Mouse (Mus musculus): ENCODE measurements around the gene Gse1. TPM values are rescaled to one million over a fixed set of nuclear protein-coding genes. Genes with fewer than 3 reads are reported as not detected.

Gene Gse1
- polyA plus RNA-seq, 1 experiment from 2014 or later: 8.7 TPM

DNA sequence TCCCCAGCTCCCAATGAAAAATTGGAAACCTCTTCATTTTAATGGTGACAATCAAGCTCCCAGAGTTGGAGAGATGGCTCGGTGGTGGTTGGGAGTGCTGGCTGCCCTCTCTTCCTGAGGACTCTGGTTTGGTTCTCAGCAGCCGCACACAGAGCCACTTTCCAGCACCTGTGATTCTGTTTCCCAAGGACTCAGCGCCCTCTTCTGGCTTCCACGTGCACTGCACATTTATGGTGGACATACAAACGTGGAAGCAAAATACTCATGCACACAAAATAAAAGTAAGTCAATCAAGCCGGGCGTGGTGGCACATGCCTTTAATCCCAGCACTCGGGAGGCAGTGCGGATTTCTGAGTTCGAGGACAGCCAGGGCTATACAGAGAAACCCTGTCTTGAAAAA lies 16.3 kb downstream of the Gse1 start:
- ATAC-seq (ENCODE audit: insufficient read depth): no peak
- H3K27ac ChIP-seq (replicated peaks): no peak overlapping the region
- H3K4me1 ChIP-seq (replicated peaks): peaks cover 6% of the 10 kb centered on the region
- H3K9ac ChIP-seq: no peak overlapping the region
- no peaks in the 10 kb centered on the region for H3K9me3 ChIP-seq (replicated peaks)
- no peaks in the 10 kb centered on the region for H3K27me3 ChIP-seq
- no peaks in the 10 kb centered on the region for H3K36me3 ChIP-seq (replicated peaks)
- no peak overlapping the region for H3K4me2 ChIP-seq
- H3K4me3 ChIP-seq (replicated peaks): no peak overlapping the region
- 77% methylated on average over 10 of the region's 10 CpGs for WGBS (ENCODE audit: insufficient replicate concordance)

DNA sequence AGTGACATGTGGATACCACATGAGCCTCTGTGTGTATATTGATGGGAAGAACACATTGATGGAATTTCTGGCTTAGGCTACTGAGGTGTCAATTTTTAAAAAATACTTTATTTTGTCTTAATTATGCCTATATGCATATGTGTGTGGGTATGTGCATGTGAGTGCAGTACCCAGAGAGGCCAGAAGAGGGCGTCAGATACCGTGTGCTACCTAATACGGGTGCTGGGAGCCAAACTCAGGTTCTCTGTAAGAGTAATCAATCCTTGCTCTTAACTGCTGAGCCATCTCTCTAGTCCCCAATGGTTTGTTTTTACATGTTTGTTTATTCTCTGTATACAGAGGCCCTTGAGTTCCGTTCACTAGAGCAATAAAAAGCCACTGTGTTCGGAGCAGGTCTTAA lies 19.4 kb downstream of the Gse1 start:
- ATAC-seq (ENCODE audit: insufficient read depth): no peak
- 72% methylated on average over 5 of the region's 5 CpGs for WGBS (ENCODE audit: insufficient replicate concordance)

DNA sequence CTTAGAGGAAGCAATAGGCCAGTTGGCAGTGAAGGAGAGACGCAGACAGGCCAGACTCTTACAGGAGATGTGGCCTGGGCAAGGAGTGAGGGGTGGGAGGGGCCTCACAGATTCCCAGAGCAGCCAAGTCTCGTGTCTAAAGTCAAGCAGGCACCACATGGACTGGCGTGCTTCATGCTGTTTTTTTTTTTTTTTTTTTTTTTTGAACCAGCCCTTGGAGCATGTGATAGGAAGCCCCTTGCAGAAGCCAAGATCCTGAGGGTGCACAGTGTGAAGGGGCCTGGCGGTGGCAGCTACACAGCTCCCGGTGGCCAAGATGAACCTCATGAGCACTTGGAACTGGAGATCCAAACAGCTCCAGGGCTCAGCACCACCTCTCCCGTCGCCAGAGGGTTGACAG lies 19.8 kb downstream of the Gse1 start:
- Histone ChIP-seq H3K4me1 (replicated peaks) (peaks cover under 1% of the 10 kb centered on the region), H3K4me3 (replicated peaks) (no peak overlapping the region), H3K27me3 (no peaks in the 10 kb centered on the region), H3K27ac (replicated peaks) (no peak overlapping the region), H3K9ac (no peak overlapping the region), H3K9me3 (replicated peaks) (no peaks in the 10 kb centered on the region), H3K4me2 (no peak overlapping the region), H3K36me3 (replicated peaks) (no peaks in the 10 kb centered on the region)
- WGBS (ENCODE audit: insufficient replicate concordance): 52% methylated on average over 7 of the region's 7 CpGs
- no peak for ATAC-seq (ENCODE audit: insufficient read depth)

More for the DNA sequence above, 19.4 kb downstream of the Gse1 start:
- Histone ChIP-seq H3K4me1 (replicated peaks) (peaks cover 5% of the 10 kb centered on the region), H3K9me3 (replicated peaks) (no peaks in the 10 kb centered on the region), H3K9ac (no peak overlapping the region), H3K27ac (replicated peaks) (no peak overlapping the region), H3K36me3 (replicated peaks) (no peaks in the 10 kb centered on the region), H3K27me3 (no peaks in the 10 kb centered on the region), H3K4me3 (replicated peaks) (no peak overlapping the region), H3K4me2 (no peak overlapping the region)

DNA sequence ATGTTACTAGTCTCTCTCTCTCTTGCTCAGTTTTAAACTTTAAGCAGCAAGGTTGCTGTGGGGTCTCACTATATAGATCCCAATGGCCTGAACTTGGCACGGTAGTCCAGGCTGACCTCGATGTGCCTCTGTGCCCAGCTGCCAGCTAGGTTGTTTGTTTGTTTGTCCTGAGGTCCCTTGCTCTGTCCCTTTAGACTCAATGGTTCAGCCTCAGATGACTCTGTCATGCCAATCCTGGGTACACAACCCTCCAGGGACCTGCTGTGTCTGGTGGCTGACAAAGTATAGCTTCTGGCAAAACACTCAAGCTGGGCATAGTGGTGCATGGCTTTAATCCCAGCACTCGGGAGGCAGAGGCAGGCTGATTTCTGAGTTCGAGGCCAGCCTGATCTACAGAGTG lies 20.2 kb downstream of the Gse1 start:
- no peak overlapping the region for H3K4me2 ChIP-seq
- WGBS (ENCODE audit: insufficient replicate concordance): 81% methylated on average over 4 of the region's 4 CpGs
- H3K36me3 ChIP-seq (replicated peaks): no peaks in the 10 kb centered on the region
- no peak for ATAC-seq (ENCODE audit: insufficient read depth)
- no peaks in the 10 kb centered on the region for H3K27me3 ChIP-seq
- H3K4me3 ChIP-seq (replicated peaks): no peak overlapping the region
- H3K9me3 ChIP-seq (replicated peaks): no peaks in the 10 kb centered on the region
- no peaks in the 10 kb centered on the region for H3K4me1 ChIP-seq (replicated peaks)
- no peak overlapping the region for H3K9ac ChIP-seq
- H3K27ac ChIP-seq (replicated peaks): no peak overlapping the region

DNA sequence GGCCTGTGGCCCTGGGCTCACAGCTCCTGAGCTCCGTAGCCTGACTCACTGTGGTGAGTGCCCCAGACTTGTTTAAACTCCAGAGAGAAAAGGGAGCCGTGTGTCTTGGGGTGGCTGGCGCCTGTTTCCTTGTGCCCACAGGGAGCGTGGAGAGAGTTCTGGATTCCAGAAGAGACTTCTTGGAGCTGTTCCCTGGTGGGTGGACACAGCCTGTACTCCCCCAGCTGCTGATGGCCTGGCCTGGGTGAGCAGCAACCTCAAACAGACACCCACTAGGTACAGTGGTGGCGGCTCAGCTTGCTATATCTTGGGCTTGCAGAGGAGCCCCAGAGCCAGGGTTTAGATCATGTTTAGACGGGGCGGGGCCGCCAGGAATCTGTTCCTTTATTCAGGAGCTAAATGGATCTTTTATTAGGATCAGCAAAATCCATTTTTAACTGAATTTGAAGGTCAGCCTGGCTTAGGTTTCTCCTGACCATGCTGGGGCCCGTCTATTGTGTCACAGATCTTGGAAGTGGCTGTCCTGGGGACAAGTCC lies 21.6 kb downstream of the Gse1 start:
- Histone ChIP-seq H3K4me3 (replicated peaks) (no peak overlapping the region), H3K27me3 (no peaks in the 10 kb centered on the region), H3K27ac (replicated peaks) (no peak overlapping the region), H3K9me3 (replicated peaks) (no peaks in the 10 kb centered on the region), H3K36me3 (replicated peaks) (no peaks in the 10 kb centered on the region), H3K9ac (no peak overlapping the region), H3K4me2 (no peak overlapping the region), H3K4me1 (replicated peaks) (no peaks in the 10 kb centered on the region)
- 72% methylated on average over 9 of the region's 9 CpGs for WGBS (ENCODE audit: insufficient replicate concordance)
- no peak for ATAC-seq (ENCODE audit: insufficient read depth)

DNA sequence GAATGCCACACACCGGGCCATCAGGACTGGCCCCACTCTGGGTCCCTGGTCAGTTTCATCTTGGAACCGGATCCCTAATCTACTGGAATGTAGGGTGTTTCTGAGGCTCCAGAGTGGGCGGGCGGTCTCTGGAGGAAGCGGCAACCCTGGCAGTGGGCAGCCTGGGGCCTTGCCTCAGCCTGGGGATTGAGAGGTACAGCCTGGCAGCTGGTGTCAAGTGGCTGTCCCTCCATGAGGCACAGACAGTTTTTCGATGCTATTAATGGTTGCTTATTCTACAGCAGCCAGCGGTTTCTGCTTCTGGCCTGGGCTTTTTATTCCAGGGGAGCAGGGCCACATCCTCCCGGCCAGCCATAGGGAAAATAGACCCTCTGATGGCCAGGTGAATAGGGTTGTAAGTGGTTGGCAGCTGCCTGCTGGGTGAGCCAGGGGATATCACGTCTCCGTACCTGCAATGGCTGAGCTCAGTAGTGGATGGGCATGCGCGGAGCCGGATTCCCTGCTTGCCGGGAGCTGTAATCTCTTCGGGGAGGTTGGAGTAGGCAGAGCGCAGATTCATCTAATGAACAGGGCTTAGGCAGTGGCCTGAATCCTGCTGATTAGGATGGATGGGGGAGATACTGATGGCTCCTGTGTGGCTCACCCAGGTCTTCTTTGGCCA lies 22.6 kb downstream of the Gse1 start:
- Histone ChIP-seq H3K27ac (replicated peaks) (no peak overlapping the region), H3K9ac (no peak overlapping the region)
- no peak for ATAC-seq (ENCODE audit: insufficient read depth)

DNA sequence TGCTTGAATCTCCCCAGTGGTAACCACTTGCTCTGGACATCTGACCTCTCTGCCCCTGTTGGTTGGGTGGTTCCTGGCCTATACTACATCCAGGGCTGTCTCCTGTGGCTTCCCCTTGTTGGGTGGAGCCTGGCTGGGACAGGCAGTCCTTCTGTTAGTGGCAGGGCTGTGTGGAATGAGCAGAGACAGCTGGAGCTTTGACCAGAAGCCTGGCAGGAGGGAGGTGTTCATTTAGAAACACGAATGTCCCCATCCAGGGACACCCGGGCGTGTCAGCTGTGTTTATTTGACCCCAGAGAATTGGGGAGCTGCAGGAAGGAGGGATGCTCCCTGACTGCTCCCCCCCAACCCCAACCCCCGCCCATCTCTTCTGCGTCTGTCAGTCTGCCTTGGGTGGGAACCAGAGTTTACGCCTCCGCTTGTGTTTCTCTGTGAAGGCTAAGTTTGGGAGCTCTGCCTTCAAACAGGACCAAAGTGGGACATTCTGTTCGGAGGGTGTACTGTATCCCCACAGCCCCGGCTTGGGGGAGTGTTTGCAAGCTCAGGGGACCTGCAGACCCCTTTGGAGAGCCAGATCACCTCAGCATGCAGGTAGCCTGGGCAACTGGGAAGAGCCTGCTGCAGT lies 23.3 kb downstream of the Gse1 start:
- Histone ChIP-seq H3K4me1 (replicated peaks) (no peaks in the 10 kb centered on the region), H3K4me3 (replicated peaks) (no peak overlapping the region), H3K9ac (no peak overlapping the region), H3K9me3 (replicated peaks) (no peaks in the 10 kb centered on the region), H3K4me2 (no peak overlapping the region), H3K27ac (replicated peaks) (no peak overlapping the region), H3K27me3 (no peaks in the 10 kb centered on the region), H3K36me3 (replicated peaks) (no peaks in the 10 kb centered on the region)
- WGBS (ENCODE audit: insufficient replicate concordance): 66% methylated on average over 9 of the region's 9 CpGs
- no peak for ATAC-seq (ENCODE audit: insufficient read depth)

More for the DNA sequence above, 22.6 kb downstream of the Gse1 start:
- H3K4me2 ChIP-seq: no peak overlapping the region
- no peaks in the 10 kb centered on the region for H3K9me3 ChIP-seq (replicated peaks)
- H3K4me1 ChIP-seq (replicated peaks): no peaks in the 10 kb centered on the region
- 78% methylated on average over 16 of the region's 16 CpGs for WGBS (ENCODE audit: insufficient replicate concordance)
- H3K4me3 ChIP-seq (replicated peaks): no peak overlapping the region
- H3K27me3 ChIP-seq: no peaks in the 10 kb centered on the region
- H3K36me3 ChIP-seq (replicated peaks): no peaks in the 10 kb centered on the region

DNA sequence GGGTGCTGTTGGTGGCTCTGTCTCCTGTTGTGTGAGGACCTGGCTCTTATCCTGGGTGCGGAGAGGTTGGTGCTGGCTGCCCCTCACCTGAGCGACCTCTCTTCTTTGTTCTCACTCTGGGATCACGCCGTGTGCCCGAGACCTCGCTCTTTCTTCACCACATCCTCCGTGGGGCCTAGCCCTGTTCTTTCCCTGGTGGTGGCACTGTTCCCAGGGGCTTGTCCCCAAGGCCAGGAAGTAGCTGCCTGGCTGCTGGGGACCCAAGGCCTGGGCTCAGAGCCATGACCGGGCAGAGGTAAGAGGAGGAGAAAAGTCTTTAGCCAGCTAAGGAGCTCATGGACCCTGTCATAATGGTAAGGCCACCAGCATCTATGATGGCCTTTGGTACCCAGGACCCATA lies 25.4 kb downstream of the Gse1 start:
- no peaks in the 10 kb centered on the region for H3K4me1 ChIP-seq (replicated peaks)
- H3K4me2 ChIP-seq: no peak overlapping the region
- no peaks in the 10 kb centered on the region for H3K9me3 ChIP-seq (replicated peaks)
- 71% methylated on average over 8 of the region's 8 CpGs for WGBS (ENCODE audit: insufficient replicate concordance)
- no peak overlapping the region for H3K4me3 ChIP-seq (replicated peaks)
- H3K27me3 ChIP-seq: no peaks in the 10 kb centered on the region
- H3K36me3 ChIP-seq (replicated peaks): no peaks in the 10 kb centered on the region
- no peak overlapping the region for H3K27ac ChIP-seq (replicated peaks)
- no peak overlapping the region for H3K9ac ChIP-seq
- ATAC-seq (ENCODE audit: insufficient read depth): no peak

DNA sequence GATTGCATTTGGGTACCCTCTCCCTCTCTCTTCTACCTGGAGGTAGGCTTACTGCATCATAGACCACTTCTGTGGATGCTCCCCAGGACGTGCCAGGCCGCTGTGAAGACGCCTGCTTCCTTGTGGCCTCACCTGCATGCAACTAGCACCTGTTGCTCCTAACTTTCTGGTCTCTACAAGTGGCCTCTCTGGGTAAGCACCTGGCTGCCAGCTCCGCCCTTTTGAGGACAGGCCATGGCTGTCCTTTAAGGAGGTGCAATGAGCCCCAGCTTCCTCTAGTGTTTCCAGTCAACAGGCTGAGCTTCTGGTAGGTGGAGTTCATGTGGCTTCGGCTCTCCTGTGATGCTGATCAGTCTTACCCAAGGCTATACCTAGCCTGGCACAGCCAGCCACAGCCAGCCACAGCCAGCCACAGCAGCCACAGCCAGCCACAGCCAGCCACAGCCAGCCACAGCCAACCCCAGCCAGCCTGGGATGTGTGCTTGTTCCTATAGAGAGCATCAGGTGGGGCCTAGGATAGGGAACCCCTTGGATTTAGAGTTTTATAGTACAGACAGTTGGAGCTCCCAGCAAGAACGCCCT lies 27.2 kb downstream of the Gse1 start:
- H3K27ac ChIP-seq (replicated peaks): no peak overlapping the region
- H3K27me3 ChIP-seq: no peaks in the 10 kb centered on the region
- H3K36me3 ChIP-seq (replicated peaks): no peaks in the 10 kb centered on the region
- H3K4me2 ChIP-seq: no peak overlapping the region
- H3K4me1 ChIP-seq (replicated peaks): no peaks in the 10 kb centered on the region
- WGBS (ENCODE audit: insufficient replicate concordance): 56% methylated on average over 6 of the region's 6 CpGs
- ATAC-seq (ENCODE audit: insufficient read depth): no peak
- H3K9me3 ChIP-seq (replicated peaks): no peaks in the 10 kb centered on the region
- no peak overlapping the region for H3K9ac ChIP-seq
- H3K4me3 ChIP-seq (replicated peaks): no peak overlapping the region

DNA sequence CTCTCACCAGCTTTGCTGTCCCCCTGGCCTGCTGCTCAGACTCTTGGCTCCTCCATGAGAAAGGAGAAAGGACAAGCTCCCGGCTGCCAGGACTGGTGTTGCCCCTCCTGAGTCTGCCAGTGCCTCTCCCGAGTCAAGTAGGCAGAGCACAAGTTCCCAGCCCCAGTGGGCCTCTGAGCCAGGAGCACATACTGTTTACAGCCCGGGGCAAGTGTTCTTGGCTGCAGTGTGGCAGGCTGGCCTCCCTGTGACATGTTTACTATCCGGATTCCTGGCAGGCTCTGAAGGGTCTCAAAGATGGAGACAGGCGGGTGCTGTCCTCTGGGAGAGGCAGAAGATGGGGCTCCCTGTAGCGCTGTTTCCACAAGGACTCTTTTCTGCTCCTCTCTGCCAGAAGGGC lies 28.7 kb downstream of the Gse1 start:
- no peak overlapping the region for H3K4me3 ChIP-seq (replicated peaks)
- no peak overlapping the region for H3K9ac ChIP-seq
- WGBS (ENCODE audit: insufficient replicate concordance): 52% methylated on average over 6 of the region's 6 CpGs
- H3K36me3 ChIP-seq (replicated peaks): no peaks in the 10 kb centered on the region
- H3K4me1 ChIP-seq (replicated peaks): peaks cover 3% of the 10 kb centered on the region; the same call in 1 of the 2 replicates
- no peaks in the 10 kb centered on the region for H3K9me3 ChIP-seq (replicated peaks)
- no peak overlapping the region for H3K27ac ChIP-seq (replicated peaks)
- ATAC-seq (ENCODE audit: insufficient read depth): no peak
- H3K27me3 ChIP-seq: no peaks in the 10 kb centered on the region
- no peak overlapping the region for H3K4me2 ChIP-seq

DNA sequence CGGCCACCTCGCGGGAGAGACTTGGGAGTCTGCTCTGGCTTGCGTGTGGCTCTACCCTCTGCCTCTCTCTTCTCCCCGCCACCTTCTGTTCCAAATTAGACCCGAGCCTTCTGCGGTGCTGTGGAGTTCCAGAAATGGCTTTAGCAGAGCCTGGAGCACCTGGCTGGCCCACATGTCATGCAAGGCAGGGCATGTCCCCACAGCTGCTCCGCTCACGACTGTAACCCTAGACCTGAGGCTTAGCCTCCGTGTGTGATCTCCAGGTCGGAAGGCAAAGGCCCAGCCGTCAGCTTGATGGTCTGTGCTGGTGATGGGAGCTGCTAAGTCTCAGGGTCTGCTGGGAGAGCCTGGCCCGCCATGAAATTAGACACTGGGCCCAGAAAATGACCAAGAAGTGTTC lies 30.9 kb downstream of the Gse1 start:
- peaks cover 7% of the 10 kb centered on the region; the same call in 1 of the 2 replicates for H3K4me1 ChIP-seq (replicated peaks)
- no peak for ATAC-seq (ENCODE audit: insufficient read depth)

More for the DNA sequence above, 30.9 kb downstream of the Gse1 start:
- Histone ChIP-seq H3K9me3 (replicated peaks) (no peaks in the 10 kb centered on the region), H3K36me3 (replicated peaks) (no peaks in the 10 kb centered on the region), H3K27me3 (peaks cover 13% of the 10 kb centered on the region), H3K4me3 (replicated peaks) (no peak overlapping the region), H3K9ac (no peak overlapping the region), H3K4me2 (no peak overlapping the region), H3K27ac (replicated peaks) (no peak overlapping the region)
- 72% methylated on average over 13 of the region's 13 CpGs for WGBS (ENCODE audit: insufficient replicate concordance)
